Mouse (Mus musculus) intestine, embryonic 14.5 days (tissue): ENCODE data around the gene Map2k1. TPM values are rescaled to one million over a fixed set of nuclear protein-coding genes. Genes with fewer than 3 reads are reported as not detected.
"Not testable (repeated sequence)": the region's sequence is repeated elsewhere in the genome, so short reads cannot be mapped to it uniquely, and the experiment has no call there.

Experiments used
- ATAC-seq: fragments of 200-750 bp; cut with Nextera tagmentation; replicated peaks from 2 replicates; pipeline ENCODE4 v1.8.0; 2017; ENCODE audit warnings: low read depth, moderate number of reproducible peaks, moderate TSS enrichment, moderate library complexity; ENCODE audit not compliant: low FRiP score, low TSS enrichment
- DNase-seq: peaks from one replicate; pipeline ENCODE4 v3.0.0-alpha.2; 2018; ENCODE audit warnings: low spot score
- H3K27ac ChIP-seq: fragments of 300-500 bp; sonication (generic); 2 replicates; pipeline ENCODE4 v1.5.1; 2014; ENCODE audit warnings: low read depth, mild to moderate bottlenecking, control low read depth
- H3K27me3 ChIP-seq: fragments of 300-500 bp; sonication (generic); replicated peaks from 2 replicates; pipeline ENCODE4 v1.6.1; 2014; ENCODE audit warnings: low read length, control low read depth; ENCODE audit not compliant: control insufficient read depth, insufficient read depth
- H3K36me3 ChIP-seq: fragments of 300-500 bp; sonication (generic); 2 replicates; pipeline ENCODE4 v1.6.1; 2014; ENCODE audit warnings: low read length, control low read depth; ENCODE audit not compliant: control insufficient read depth, insufficient read depth
- H3K4me1 ChIP-seq: fragments of 300-500 bp; sonication (generic); replicated peaks from 2 replicates; pipeline ENCODE4 v1.6.1; 2014; ENCODE audit warnings: low read length, control low read depth, mixed read lengths; ENCODE audit not compliant: control insufficient read depth, insufficient read depth
- H3K4me2 ChIP-seq: fragments of 300-500 bp; sonication (generic); 2 replicates; pipeline ENCODE4 v1.6.1; 2014; ENCODE audit warnings: low read length
- H3K4me3 ChIP-seq: fragments of 300-500 bp; sonication (generic); 2 replicates; pipeline ENCODE4 v1.5.1; 2014; ENCODE audit warnings: low read depth, low read length, control low read depth, mixed read lengths
- H3K9ac ChIP-seq: fragments of 300-500 bp; sonication (generic); 2 replicates; pipeline ENCODE4 v1.6.1; 2014; ENCODE audit warnings: mild to moderate bottlenecking, low read length
- H3K9me3 ChIP-seq: fragments of 300-500 bp; sonication (generic); 2 replicates; pipeline ENCODE4 v1.6.1; 2016; ENCODE audit warnings: low read length, control low read depth; ENCODE audit not compliant: control insufficient read depth
- WGBS: fragments of 180-500 bp; shearing (Covaris S2); extraction: QIAGEN DNeasy Blood & Tissue Kit; methylation state at CpG from one replicate; pipeline ENCODE4 v1.1.7; 2014; 5-methylcytosine and 5-hydroxymethylcytosine counted together
- polyA plus RNA-seq: library from polyadenylated mRNA; unstranded; fragments of >200 nt; fragmentation: Nextera tagmentation; extraction: Ambion mirVana; gene quantifications from 2 replicates; pipeline ENCODE4 v1.2.1, GENCODE M21; 2014

Gene Map2k1
- polyA plus RNA-seq, 1 experiment from 2014 or later: 90.9 TPM

DNA sequence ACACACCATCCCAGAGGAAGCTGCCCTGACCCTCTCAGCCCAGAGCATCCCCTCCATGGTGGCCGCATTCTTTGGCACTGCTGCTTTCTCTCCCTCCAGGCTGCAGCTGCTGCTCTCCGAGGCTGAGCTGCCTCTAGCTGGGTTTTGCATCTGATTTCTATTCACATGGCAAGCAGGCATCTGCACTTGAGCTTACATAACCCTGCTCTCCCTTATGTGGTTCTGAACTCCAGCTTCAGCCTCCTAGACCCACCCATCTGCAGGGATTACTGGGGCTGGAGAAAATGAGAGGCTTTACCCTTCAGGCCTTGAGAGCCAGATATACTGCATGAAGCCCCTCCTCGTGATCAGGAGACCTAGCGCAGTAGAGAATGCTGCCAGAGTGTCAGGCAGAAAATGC is 57.9 kb downstream of the Map2k1 start:
- Histone ChIP-seq H3K36me3 (peaks cover 38% of the 10 kb centered on the region), H3K4me2 (no peak overlapping the region), H3K9me3 (no peaks in the 10 kb centered on the region), H3K27me3 (no peaks in the 10 kb centered on the region), H3K9ac (no peak overlapping the region), H3K27ac (no peak overlapping the region; the same call in 1 of the 2 replicates), H3K4me3 (no peak overlapping the region), H3K4me1 (no peaks in the 10 kb centered on the region; the same call in 1 of the 2 replicates)
- no peak for DNase-seq
- 61% methylated on average over 4 of the region's 4 CpGs for WGBS
- no peak for ATAC-seq

GRCm38 (mm10) chr9:64193879-64194278 is 59.6 kb downstream of the Map2k1 start:
- 85% methylated on average over 1 of the region's 1 CpGs for WGBS
- H3K27me3 ChIP-seq: no peaks in the 10 kb centered on the region
- no peaks in the 10 kb centered on the region for H3K9me3 ChIP-seq
- no peak overlapping the region for H3K27ac ChIP-seq
- no peak for ATAC-seq
- H3K4me2 ChIP-seq: no peak overlapping the region
- H3K9ac ChIP-seq: no peak overlapping the region
- H3K4me1 ChIP-seq: no peaks in the 10 kb centered on the region; the same call in 1 of the 2 replicates
- no peak overlapping the region for H3K4me3 ChIP-seq
- DNase-seq: no peak
- peaks cover 51% of the 10 kb centered on the region for H3K36me3 ChIP-seq

GRCm38 (mm10) chr9:64184166-64184840 is 69.1 kb downstream of the Map2k1 start:
- Histone ChIP-seq H3K4me2 (no peak overlapping the region), H3K9me3 (no peaks in the 10 kb centered on the region), H3K4me1 (peaks cover 4% of the 10 kb centered on the region; the same call in 1 of the 2 replicates), H3K36me3 (peaks cover 77% of the 10 kb centered on the region), H3K9ac (no peak overlapping the region), H3K27ac (no peak overlapping the region), H3K4me3 (no peak overlapping the region), H3K27me3 (no peaks in the 10 kb centered on the region)
- DNase-seq: no peak
- no peak for ATAC-seq
- WGBS: 94% methylated on average over 5 of the region's 5 CpGs

GRCm38 (mm10) chr9:64183295-64183694 is 70.1 kb downstream of the Map2k1 start:
- H3K4me2 ChIP-seq, H3K27ac ChIP-seq, H3K9me3 ChIP-seq, H3K4me1 ChIP-seq, ATAC-seq, H3K9ac ChIP-seq, H3K27me3 ChIP-seq, DNase-seq, H3K4me3 ChIP-seq: not testable (repeated sequence)
- H3K36me3 ChIP-seq: peaks cover 74% of the 10 kb centered on the region
- 90% methylated on average over 5 of the region's 5 CpGs for WGBS

DNA sequence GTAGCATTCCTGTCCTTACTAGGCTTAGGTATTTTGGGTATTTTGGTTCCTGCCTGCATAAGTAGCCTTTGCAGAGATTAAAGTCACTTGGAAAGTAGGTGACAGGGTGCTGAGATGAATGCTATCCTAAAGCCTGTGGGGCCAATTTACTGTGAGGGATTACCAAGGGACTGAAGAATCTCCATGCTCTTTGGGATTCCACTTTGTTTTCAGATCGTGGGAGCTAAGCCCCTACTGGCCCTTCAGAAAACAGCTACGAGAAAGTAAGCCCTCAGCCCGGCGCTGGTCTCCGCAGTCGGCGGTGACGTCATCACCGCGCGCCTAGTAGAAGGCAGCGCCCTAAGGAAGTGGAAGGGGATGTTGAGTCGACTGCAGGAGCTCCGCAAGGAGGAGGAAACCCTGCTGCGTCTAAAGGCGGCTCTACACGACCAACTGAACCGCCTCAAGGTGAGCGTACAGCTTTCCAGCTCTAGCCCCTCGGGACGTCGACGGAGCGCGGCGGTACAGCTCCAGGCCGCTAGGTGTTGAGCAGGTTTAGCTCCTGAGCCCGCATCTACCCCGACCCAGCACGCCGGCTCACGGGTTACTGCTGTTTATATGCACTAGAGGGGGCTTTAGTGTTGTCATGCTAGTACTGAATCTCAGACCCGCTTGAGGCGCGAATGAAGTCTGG is 74.3 kb downstream of the Map2k1 start, which contains the start of gene Snapc5:
Gene Snapc5, plus strand, starts transcription at position 301 of the 673 bp plus-strand sequence.
- Histone ChIP-seq H3K9ac (peak within 1 kb of the TSS; percentile 55), H3K36me3 (peaks cover 75% of the 10 kb centered on the region), H3K4me1 (peaks cover 4% of the 10 kb centered on the region), H3K4me2 (peak within 1 kb of the TSS; percentile 58), H3K27ac (peak within 1 kb of the TSS; percentile 69), H3K9me3 (no peaks in the 10 kb centered on the region), H3K4me3 (peak within 1 kb of the TSS; percentile 71), H3K27me3 (no peaks in the 10 kb centered on the region)
- peak; percentile 97 for DNase-seq
- under 1% methylated on average over 35 of the region's 35 CpGs for WGBS
- ATAC-seq: peak; percentile 94

GRCm38 (mm10) chr9:64178610-64178973 is 74.8 kb downstream of the Map2k1 start:
- 40% methylated on average over 3 of the region's 3 CpGs for WGBS
- no peak overlapping the region for H3K4me3 ChIP-seq
- ATAC-seq (peak; percentile 72), DNase-seq (no peak)
- H3K4me2 ChIP-seq: peak overlapping the region; percentile 58
- no peak overlapping the region for H3K9ac ChIP-seq
- peaks cover 4% of the 10 kb centered on the region for H3K4me1 ChIP-seq
- H3K27ac ChIP-seq: peak overlapping the region; percentile 69; the same call in 1 of the 2 replicates
- H3K36me3 ChIP-seq: peaks cover 74% of the 10 kb centered on the region
- no peaks in the 10 kb centered on the region for H3K27me3 ChIP-seq
- H3K9me3 ChIP-seq: no peaks in the 10 kb centered on the region

DNA sequence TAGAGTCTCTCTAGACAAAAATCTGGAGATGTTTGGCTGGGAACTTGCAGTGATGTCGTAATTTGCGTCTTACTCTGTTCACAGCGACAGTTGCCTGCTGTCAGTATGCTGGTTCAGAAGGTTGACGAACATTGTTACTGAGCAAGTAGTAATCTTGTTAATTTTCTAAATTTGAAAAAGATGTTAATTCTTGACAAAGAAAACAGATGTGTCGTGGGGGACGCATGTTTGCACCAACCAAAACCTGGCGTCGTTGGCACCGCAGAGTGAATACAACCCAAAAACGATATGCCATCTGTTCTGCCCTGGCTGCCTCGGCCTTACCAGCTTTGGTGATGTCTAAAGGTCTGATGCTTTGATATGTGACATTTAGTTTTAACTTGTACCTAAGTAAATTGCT is 78.1 kb downstream of the Map2k1 start:
- WGBS: 93% methylated on average over 11 of the region's 11 CpGs
- H3K4me2 ChIP-seq: no peak overlapping the region
- no peak overlapping the region for H3K27ac ChIP-seq
- ATAC-seq (no peak), DNase-seq (no peak)
- H3K4me3 ChIP-seq: no peak overlapping the region
- H3K27me3 ChIP-seq: no peaks in the 10 kb centered on the region
- H3K36me3 ChIP-seq: peaks cover 48% of the 10 kb centered on the region
- peaks cover 14% of the 10 kb centered on the region for H3K4me1 ChIP-seq
- H3K9ac ChIP-seq: no peak overlapping the region
- H3K9me3 ChIP-seq: no peaks in the 10 kb centered on the region

- WGBS: 68% methylated on average over 8 of the region's 8 CpGs
- Histone ChIP-seq H3K27me3 (no peaks in the 10 kb centered on the region), H3K27ac (no peak overlapping the region), H3K9me3 (no peaks in the 10 kb centered on the region), H3K36me3 (peaks cover 45% of the 10 kb centered on the region), H3K4me1 (peaks cover 10% of the 10 kb centered on the region; the same call in 1 of the 2 replicates), H3K4me3 (peak overlapping the region; percentile 94), H3K4me2 (peak overlapping the region; percentile 83), H3K9ac (peak overlapping the region; percentile 94)
- ATAC-seq: no peak
- DNase-seq: no peak
Observed at GRCm38 (mm10) chr9:64174766-64175165, 78.7 kb downstream of the Map2k1 start.
